Mouse (Mus musculus): ENCODE measurements around the gene Cd200r1. TPM values are rescaled to one million over a fixed set of nuclear protein-coding genes. Genes with fewer than 3 reads are reported as not detected.

Cd200r1 gene
- 1.3 and 1.5 TPM in 2 replicates for polyA plus RNA-seq (2015; fragmentation: Nextera tagmentation; extraction: Ambion mirVana)

DNA sequence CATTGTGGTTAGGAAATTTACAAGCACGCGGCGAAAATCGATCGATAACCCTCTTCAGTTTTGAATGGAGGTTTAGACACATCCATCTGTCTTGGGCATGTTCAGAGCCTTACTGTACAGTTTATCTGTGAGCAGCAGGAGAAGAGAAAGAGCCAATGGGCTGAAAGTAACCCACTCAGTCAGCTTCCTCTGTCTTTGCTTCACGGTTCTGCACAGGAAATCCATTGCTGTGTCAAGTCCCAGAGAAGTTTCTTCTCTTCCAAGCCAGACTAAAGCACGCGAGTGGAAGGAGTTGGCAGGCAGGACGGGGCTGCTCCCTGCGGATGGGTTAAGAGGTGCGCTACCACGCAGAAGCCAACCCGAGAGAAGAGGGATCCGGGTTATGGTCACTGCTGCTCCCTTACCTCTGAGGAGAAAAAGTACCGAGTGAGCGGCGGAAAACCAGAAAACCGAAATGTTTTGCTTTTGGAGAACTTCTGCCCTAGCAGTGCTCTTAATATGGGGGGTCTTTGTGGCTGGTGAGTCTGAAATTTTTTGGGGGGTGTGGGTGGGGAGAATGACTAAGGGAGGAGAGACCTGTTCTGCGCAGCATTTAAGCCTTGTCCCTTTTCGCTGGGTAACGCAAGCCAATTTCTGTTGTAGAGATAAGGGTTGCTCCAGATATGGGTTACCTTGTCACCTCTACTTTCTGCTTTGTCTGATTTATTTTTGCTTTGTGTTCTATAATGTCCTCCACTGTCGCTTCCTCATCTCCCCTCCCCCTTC lies at the start of gene Cd200r1:
Gene Cd200r1, plus strand, starts transcription at position 182 of the 765 bp plus-strand sequence.
- Histone ChIP-seq H3K4me3 (no peak within 1 kb of the TSS), H3K4me1 (no peaks in the 10 kb centered on the region), H3K27me3 (no peaks in the 10 kb centered on the region), H3K4me2 (no peak within 1 kb of the TSS), H3K9ac (no peak within 1 kb of the TSS), H3K9me3 (no peaks in the 10 kb centered on the region), H3K27ac (no peak within 1 kb of the TSS), H3K36me3 (no peaks in the 10 kb centered on the region)
- WGBS = 69% methylated on average over 22 of the region's 22 CpGs
- no peak for ATAC-seq (ENCODE audit: borderline replicate concordance, extremely low read depth, low FRiP score, low TSS enrichment)

DNA sequence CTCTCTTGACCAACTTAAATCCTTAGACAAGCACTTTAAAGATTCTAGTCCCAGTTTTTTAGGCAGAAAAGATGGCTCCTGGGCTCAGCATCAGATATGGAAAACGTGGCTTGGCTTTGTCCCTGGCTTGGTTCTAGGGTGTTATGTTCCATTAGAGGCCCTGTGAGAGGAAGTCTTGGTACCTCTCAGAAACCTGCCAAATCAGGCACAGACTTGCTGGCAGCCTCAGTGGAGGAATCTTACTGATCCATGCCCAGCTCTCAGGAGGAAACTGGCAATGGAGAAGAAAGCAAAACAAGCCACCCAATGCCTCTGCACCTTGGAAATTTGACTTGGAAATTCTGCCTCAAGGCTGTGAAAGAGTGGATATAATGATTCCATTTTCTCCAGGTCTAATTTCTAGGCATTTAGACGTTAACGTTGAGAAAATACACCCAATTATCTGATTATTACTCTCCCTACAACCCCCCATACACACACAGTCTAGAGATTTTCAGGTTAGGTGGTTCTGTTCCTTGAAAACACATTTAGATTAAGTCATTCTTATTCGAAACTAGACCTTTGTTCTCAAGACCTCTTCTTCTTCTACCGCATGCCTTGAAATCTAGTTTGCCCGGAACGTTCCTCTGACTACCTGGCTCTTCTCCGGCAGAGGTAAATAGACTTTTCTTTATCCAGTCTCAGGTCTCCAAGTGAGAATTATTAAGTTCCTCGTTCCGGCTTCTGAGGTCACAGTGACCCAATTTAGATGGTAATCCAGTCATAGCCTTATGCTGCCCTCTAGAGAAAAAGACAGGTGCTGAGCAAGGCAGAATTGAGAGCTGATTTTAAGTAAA lies 49.0 kb upstream of the Cd200r1 start:
- no peaks in the 10 kb centered on the region for H3K27me3 ChIP-seq
- WGBS = 30% methylated on average over 10 of the region's 10 CpGs
- no peaks in the 10 kb centered on the region for H3K9me3 ChIP-seq
- no peak overlapping the region for H3K4me2 ChIP-seq
- peak overlapping the region; percentile 20; the same call in 1 of the 2 replicates for H3K27ac ChIP-seq
- no peak overlapping the region for H3K4me3 ChIP-seq
- H3K4me1 ChIP-seq = peaks cover 8% of the 10 kb centered on the region; the same call in 1 of the 2 replicates
- no peak overlapping the region for H3K9ac ChIP-seq
- no peak for ATAC-seq (ENCODE audit: borderline replicate concordance, extremely low read depth, low FRiP score, low TSS enrichment)
- H3K36me3 ChIP-seq = no peaks in the 10 kb centered on the region

DNA sequence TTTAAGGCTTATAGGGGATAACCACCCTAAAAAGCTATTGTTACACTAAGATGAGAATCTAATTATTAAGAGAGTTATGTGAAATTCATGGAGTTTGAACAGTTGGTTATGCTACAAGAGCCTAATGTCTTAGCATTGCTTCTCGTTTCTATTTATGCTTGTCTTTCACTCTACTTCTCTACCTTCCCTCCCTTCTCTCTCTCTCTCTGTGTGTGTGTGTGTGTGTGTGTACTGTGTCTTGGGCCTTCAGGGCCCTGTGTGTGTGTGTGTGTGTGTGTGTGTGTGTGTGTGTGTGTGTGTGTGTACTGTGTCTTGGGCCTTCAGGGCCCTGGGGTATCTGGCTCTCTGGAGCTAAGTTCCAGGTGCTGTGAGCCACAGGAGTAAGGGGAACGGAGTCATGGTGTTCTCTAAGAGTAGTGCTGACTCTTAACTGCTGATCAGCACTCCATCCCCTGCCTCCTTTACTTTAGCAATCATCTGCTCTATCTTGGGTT lies 48.3 kb upstream of the Cd200r1 start:
- Histone ChIP-seq H3K9ac (no peak overlapping the region), H3K9me3 (no peaks in the 10 kb centered on the region), H3K4me1 (peaks cover 8% of the 10 kb centered on the region; the same call in 1 of the 2 replicates), H3K4me3 (no peak overlapping the region), H3K27me3 (no peaks in the 10 kb centered on the region), H3K27ac (no peak overlapping the region), H3K4me2 (no peak overlapping the region), H3K36me3 (no peaks in the 10 kb centered on the region)
- no peak for ATAC-seq (ENCODE audit: borderline replicate concordance, extremely low read depth, low FRiP score, low TSS enrichment)
- 62% methylated on average over 2 of the region's 2 CpGs for WGBS

DNA sequence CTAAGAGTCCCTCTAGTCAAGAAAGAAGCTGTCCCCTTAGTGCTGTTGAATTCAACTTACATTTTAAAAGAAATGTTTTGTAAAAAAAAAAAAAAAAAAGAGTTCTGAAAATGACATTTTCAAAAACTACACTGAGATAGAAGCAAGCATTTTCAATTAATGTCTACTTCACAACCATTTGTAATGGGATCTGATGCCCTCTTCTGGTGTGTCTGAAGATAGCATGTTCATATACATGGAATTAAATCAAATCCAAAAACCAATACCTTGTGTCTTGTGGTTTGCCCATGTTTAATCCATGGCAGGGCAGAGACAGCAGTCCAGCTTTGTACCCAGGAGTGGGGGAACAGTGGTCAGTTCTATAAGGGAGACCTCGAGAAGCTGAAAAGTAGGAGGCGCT lies 47.7 kb upstream of the Cd200r1 start:
- Histone ChIP-seq H3K9ac (no peak overlapping the region), H3K36me3 (no peaks in the 10 kb centered on the region), H3K4me2 (no peak overlapping the region), H3K27ac (no peak overlapping the region), H3K4me3 (no peak overlapping the region), H3K27me3 (no peaks in the 10 kb centered on the region), H3K9me3 (no peaks in the 10 kb centered on the region), H3K4me1 (peaks cover 14% of the 10 kb centered on the region)
- no peak for ATAC-seq (ENCODE audit: borderline replicate concordance, extremely low read depth, low FRiP score, low TSS enrichment)
- WGBS = 78% methylated on average over 2 of the region's 2 CpGs

DNA sequence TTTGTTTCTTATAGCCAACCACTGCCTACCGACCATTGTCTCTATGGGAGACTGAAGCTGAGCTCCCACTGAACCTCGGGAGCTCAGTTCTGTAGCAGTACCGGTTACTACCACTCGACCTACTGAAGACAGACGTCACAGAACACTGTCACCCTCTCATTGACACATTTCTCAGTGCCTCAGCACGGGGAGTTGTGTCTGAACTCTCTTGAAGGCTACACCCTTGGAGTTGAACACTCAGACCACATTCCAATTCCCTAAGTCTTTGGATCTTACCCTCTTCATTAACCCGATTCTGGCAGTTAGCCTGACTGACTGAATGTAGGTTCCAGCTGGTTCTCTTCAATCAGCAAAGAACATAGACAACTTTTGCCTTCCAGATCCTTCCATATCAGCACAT lies 46.2 kb upstream of the Cd200r1 start:
- ATAC-seq (ENCODE audit: borderline replicate concordance, extremely low read depth, low FRiP score, low TSS enrichment) = peak; percentile 67
- peaks cover 24% of the 10 kb centered on the region for H3K4me1 ChIP-seq
- WGBS = 42% methylated on average over 7 of the region's 7 CpGs
- H3K4me2 ChIP-seq = no peak overlapping the region
- no peak overlapping the region for H3K4me3 ChIP-seq
- no peaks in the 10 kb centered on the region for H3K27me3 ChIP-seq
- peak overlapping the region; percentile 81 for H3K27ac ChIP-seq
- no peaks in the 10 kb centered on the region for H3K36me3 ChIP-seq
- H3K9ac ChIP-seq = no peak overlapping the region
- no peaks in the 10 kb centered on the region for H3K9me3 ChIP-seq

DNA sequence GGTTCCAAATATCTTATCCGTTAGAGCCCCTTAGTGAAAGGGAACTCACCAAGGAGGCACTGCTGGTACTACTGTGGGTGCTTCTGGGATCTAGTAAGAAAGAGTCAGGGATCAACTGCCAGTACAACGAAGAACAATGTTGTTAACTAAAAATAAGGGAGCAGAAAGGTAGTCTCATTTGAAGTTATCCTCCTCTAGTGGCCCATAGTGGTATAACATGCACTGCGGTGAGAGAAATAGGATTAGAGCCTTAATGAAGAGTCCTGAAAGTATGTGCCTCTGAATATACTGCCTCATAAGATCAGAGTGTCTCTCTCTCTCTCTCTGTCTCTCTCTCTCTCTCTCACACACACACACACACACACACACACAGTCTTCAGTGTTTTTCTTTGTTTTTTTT lies 45.0 kb upstream of the Cd200r1 start:
- Histone ChIP-seq H3K9ac (no peak overlapping the region), H3K27ac (peak overlapping the region; percentile 81; the same call in 1 of the 2 replicates)
- ATAC-seq (ENCODE audit: borderline replicate concordance, extremely low read depth, low FRiP score, low TSS enrichment) = no peak

DNA sequence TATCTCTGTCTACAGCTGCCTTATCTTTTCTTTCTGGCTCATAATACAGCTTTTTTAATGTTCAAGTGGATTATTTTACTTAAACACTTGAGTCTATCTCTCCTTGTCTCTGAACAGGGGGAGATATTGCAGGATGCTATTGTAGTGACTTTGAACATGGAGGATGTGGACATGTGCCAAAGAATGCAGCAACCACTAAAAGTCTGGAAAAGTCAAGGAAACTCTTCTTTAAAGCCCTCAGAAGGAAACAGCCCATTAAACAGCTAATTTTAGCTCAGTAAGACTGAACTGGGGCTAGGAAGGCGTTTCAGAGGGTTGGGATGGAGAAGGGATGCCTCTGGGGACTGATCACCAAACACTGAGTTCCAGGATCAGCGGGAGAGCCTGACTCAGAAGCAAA lies 42.9 kb upstream of the Cd200r1 start:
- H3K27ac ChIP-seq = peak overlapping the region; percentile 74
- no peaks in the 10 kb centered on the region for H3K9me3 ChIP-seq
- no peak for ATAC-seq (ENCODE audit: borderline replicate concordance, extremely low read depth, low FRiP score, low TSS enrichment)
- peaks cover 29% of the 10 kb centered on the region for H3K4me1 ChIP-seq
- no peak overlapping the region for H3K4me2 ChIP-seq
- no peaks in the 10 kb centered on the region for H3K27me3 ChIP-seq
- WGBS = 40% methylated on average over 2 of the region's 2 CpGs
- peaks cover 4% of the 10 kb centered on the region; the same call in 1 of the 2 replicates for H3K36me3 ChIP-seq
- no peak overlapping the region for H3K4me3 ChIP-seq
- H3K9ac ChIP-seq = no peak overlapping the region

More for the DNA sequence above, 45.0 kb upstream of the Cd200r1 start:
- H3K9me3 ChIP-seq = no peaks in the 10 kb centered on the region
- H3K36me3 ChIP-seq = no peaks in the 10 kb centered on the region
- H3K4me2 ChIP-seq = no peak overlapping the region
- peaks cover 28% of the 10 kb centered on the region for H3K4me1 ChIP-seq
- no peaks in the 10 kb centered on the region for H3K27me3 ChIP-seq
- WGBS = 78% methylated on average over 3 of the region's 3 CpGs
- no peak overlapping the region for H3K4me3 ChIP-seq

DNA sequence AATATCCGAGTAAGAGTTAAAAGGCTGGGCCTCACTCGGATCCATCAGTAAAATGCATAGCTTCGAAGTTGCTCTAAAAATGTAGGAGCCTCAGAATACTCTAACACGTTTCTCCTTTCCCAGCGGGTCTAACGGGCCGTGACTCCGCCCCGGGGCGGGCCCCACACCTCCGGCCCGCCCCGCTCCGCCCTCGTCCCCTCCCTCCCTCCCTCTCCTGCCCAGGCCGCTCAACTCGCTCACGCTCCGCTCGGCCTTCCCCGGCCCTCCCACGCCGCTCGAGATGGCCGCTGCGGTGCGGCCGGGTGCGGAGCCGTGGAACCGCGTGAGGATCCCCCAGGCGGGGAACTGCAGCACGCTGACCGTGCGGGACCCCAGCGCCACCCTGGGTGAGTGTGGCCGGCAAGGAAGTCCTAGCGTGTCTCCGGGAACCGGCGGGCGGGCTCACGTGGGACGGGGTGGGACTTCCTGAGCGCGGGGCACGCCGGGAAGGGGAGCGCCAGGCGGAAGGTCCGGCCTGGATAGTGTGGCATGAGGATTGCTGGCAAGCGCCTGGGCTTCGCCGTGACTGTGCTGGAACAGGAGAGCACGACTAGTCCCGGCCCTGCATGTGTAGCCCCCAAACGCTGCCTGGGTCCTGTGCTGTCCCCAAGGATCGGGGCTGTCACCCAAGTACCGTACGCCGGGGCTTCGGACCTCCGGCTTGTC lies 41.3 kb upstream of the Cd200r1 start, which contains the start of gene Nepro:
Gene Nepro, plus strand, starts transcription at position 219 of the 705 bp plus-strand sequence.
- peaks cover 29% of the 10 kb centered on the region for H3K4me1 ChIP-seq
- peak within 1 kb of the TSS; percentile 95 for H3K27ac ChIP-seq
- 1% methylated on average over 57 of the region's 64 CpGs for WGBS
- H3K36me3 ChIP-seq = peaks cover 11% of the 10 kb centered on the region
- peak; percentile 96 for ATAC-seq (ENCODE audit: borderline replicate concordance, extremely low read depth, low FRiP score, low TSS enrichment)
- no peaks in the 10 kb centered on the region for H3K27me3 ChIP-seq
- peak within 1 kb of the TSS; percentile 90 for H3K4me3 ChIP-seq
- H3K9me3 ChIP-seq = no peaks in the 10 kb centered on the region
- peak within 1 kb of the TSS; percentile 70 for H3K4me2 ChIP-seq
- peak within 1 kb of the TSS; percentile 87 for H3K9ac ChIP-seq

DNA sequence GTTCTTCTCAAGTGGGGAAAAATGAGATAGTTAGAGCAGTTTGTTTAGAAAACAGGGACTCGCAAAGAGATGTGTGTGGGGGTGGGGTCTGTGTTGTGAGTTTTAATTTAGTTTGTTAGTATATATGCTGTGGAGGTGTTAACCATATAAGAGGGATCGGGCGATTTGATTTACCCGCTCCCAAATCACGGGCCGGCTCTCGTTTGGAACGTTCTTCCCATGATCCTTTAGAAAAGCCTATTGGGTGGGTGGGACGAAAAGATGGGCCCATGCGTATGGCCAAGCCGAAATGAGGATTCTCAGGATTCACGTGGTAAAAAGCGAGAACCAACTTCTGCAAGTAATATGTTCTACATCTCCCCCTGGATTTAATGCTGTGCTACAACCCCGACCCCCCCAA lies 40.7 kb upstream of the Cd200r1 start:
- H3K27ac ChIP-seq = peak overlapping the region; percentile 95
- peak overlapping the region; percentile 70 for H3K4me2 ChIP-seq
- under 1% methylated on average over 14 of the region's 14 CpGs for WGBS
- peak overlapping the region; percentile 90 for H3K4me3 ChIP-seq
- H3K4me1 ChIP-seq = peaks cover 26% of the 10 kb centered on the region
- peak overlapping the region; percentile 87 for H3K9ac ChIP-seq
- no peaks in the 10 kb centered on the region for H3K27me3 ChIP-seq
- H3K36me3 ChIP-seq = peaks cover 16% of the 10 kb centered on the region
- H3K9me3 ChIP-seq = no peaks in the 10 kb centered on the region
- ATAC-seq (ENCODE audit: borderline replicate concordance, extremely low read depth, low FRiP score, low TSS enrichment) = peak; percentile 28

DNA sequence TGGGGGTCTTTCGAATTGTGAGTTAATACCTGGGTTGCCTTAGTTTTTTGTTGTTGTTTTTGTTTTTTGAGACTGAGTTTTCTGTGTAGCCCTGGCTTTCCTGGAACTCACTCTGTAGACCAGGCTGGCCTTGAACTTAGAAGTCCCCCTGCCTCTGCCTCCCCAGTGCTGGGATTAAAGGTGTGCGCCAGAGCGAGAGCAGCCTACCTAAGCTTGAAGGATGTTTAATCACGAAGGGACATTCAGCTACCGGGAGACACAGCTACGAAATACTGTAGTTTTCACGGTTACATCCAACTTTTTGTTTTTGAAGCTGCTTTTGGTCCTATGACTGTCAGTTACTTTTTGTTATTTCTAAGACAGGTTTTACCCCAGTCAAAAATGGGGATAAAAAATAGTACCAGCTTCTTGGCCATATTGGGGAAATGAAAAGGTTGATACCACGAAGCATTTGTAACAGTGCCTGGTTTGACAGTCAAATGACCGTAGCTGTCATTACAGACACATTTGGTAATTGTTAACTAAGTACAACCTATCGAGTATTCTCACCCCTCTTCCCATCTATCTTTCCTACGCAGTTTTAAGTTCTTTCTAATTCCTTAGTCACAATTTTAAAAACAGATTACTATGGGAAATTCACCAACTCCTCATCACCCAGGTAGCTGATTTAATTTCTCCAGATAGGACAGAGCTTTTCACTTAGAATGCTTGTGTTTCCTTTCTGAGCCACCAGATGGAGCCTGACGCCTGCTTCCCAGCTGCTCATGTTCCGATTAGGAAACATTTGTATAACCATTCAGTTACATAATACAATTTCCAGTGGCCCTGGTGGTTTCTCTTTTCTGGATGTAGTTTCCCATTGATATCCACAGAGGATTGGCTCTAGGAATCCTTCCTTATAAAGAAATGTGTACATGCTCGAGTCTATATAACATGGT lies 40.0 kb upstream of the Cd200r1 start:
- Histone ChIP-seq H3K36me3 (peaks cover 22% of the 10 kb centered on the region), H3K27me3 (no peaks in the 10 kb centered on the region), H3K9me3 (no peaks in the 10 kb centered on the region), H3K4me3 (peak overlapping the region; percentile 90), H3K4me1 (peaks cover 20% of the 10 kb centered on the region), H3K4me2 (peak overlapping the region; percentile 70), H3K9ac (peak overlapping the region; percentile 87), H3K27ac (peak overlapping the region; percentile 95)
- no peak for ATAC-seq (ENCODE audit: borderline replicate concordance, extremely low read depth, low FRiP score, low TSS enrichment)
- 37% methylated on average over 14 of the region's 14 CpGs for WGBS

Data from lung, embryonic 15.5 days (tissue).